Mouse (Mus musculus) embryonic fibroblast, embryonic 13.5 days (primary cell): ENCODE measurements at regions not wholly inside any gene's neighbourhood (a gene's known extent, or its start where the extent isn't known, plus 50 kb on each side); places are given as distances from the start of the nearest gene placed in this dataset.

Experiments used
- CTCF ChIP-seq: IDR thresholded peaks from 2 replicates; pipeline ENCODE4 v1.5.1; 2011; ENCODE audit warnings: mild to moderate bottlenecking, control low read depth, low read length, moderate library complexity, borderline replicate concordance; ENCODE audit not compliant: insufficient read depth
- POLR2A ChIP-seq: IDR thresholded peaks from 2 replicates; pipeline ENCODE4 v1.6.1; 2011; ENCODE audit warnings: low read depth, mild to moderate bottlenecking, control low read depth, low read length, moderate library complexity

- no peak for TF ChIP-seq CTCF
- no peak for TF ChIP-seq POLR2A
Measured at GRCm38 (mm10) chr16:20814976-20815375, 80.7 kb upstream of the Thpo start.
